29 mouse cellular contexts compared by ENCODE assay signal in genomic region chr1:75284911-75285310, GRCm38 (mm10). TPM values are rescaled to one million over a fixed set of nuclear protein-coding genes. Genes with fewer than 3 reads are reported as not detected.
"Had no signal": no experiment of that assay in that cellular context is flagged by ENCODE, and none has a peak within 500 bp of the region (broad histone marks: within the 10 kb centered on the region; RNA-seq: fewer than 3 reads in every experiment).

No protein-coding gene starts in this region.

- DNase-seq: kidney, adult 2 months; kidney, postnatal 25 days; layer of hippocampus, adult 9-11 months; liver, embryonic 13.5 days; midbrain, embryonic 14.5 days; thymus, postnatal 25 days had no signal

- H3K9ac ChIP-seq: liver, embryonic 13.5 days had no signal

- H3K4me2 ChIP-seq: liver, embryonic 13.5 days; midbrain, embryonic 11.5 days had no signal

- ATAC-seq: intestine, postnatal 0 days had no signal

- H3K4me3 ChIP-seq: layer of hippocampus, adult 2 months; liver, embryonic 13.5 days had no signal

- H3K27ac ChIP-seq: kidney, postnatal 0 days; layer of hippocampus, adult 2 months; liver, embryonic 13.5 days; stomach, postnatal 0 days had no signal

- H3K9me3 ChIP-seq: liver, embryonic 13.5 days had no signal

- H3K27me3 ChIP-seq: liver, embryonic 13.5 days had no signal

- H3K4me1 ChIP-seq: liver, embryonic 13.5 days had no signal

- H3K36me3 ChIP-seq: liver, embryonic 13.5 days had no signal

RNA-seq across cellular contexts. Expression of gene Resp18, which starts 6.7 kb away (rescaled TPM):
- total RNA-seq: megakaryocyte progenitor cell, adult 5-6 weeks; megakaryocyte-erythroid progenitor cell, adult 5-6 weeks had no signal
- polyA plus RNA-seq: kidney, embryonic 14.5 days; kidney, postnatal 0 days; limb, embryonic 11.5 days; liver, embryonic 13.5 days; spleen, adult 2 months had no signal

RNA-seq across cellular contexts. Expression of gene A630095N17Rik, which starts 53.0 kb away (rescaled TPM):
- total RNA-seq: layer of hippocampus, adult 2 months; layer of hippocampus, postnatal 25 days; left cerebral cortex, adult 18-20 months; left cerebral cortex, postnatal 25 days; megakaryocyte-erythroid progenitor cell, adult 5-6 weeks; midbrain, postnatal 0 days had no signal
- polyA plus RNA-seq: intestine, embryonic 14.5 days; intestine, postnatal 0 days; kidney, adult 2 months; kidney, embryonic 14.5 days; large intestine, adult 2 months; limb, embryonic 11.5 days; limb, embryonic 14.5 days; liver, embryonic 13.5 days; liver, embryonic 16.5 days; lung, embryonic 16.5 days; midbrain, embryonic 11.5 days; midbrain, embryonic 14.5 days; midbrain, postnatal 0 days; neural tube, embryonic 11.5 days; neural tube, embryonic 14.5 days; small intestine, adult 2 months; stomach, embryonic 14.5 days had no signal
